Mouse (Mus musculus) neural tube, embryonic 11.5 days (tissue): Measurements from ENCODE around the gene Cab39. TPM values are rescaled to one million over a fixed set of nuclear protein-coding genes. Genes with fewer than 3 reads are reported as not detected.

Experiments
- ATAC-seq: fragments of 200-750 bp; cut with Nextera tagmentation; 2 replicates; pipeline ENCODE4 v1.8.0; 2017; ENCODE audit warnings: moderate number of reproducible peaks, mild to moderate bottlenecking, moderate TSS enrichment, moderate library complexity; ENCODE audit not compliant: insufficient read depth, low FRiP score, low TSS enrichment
- DNase-seq: peaks from one replicate; pipeline ENCODE4 v3.0.0-alpha.2; 2015; ENCODE audit warnings: low spot score
- H3K27ac ChIP-seq: fragments of 300-500 bp; sonication (generic); 2 replicates; pipeline ENCODE4 v1.5.1; 2014; ENCODE audit warnings: low read depth, mild to moderate bottlenecking, low read length
- H3K27me3 ChIP-seq: fragments of 300-500 bp; sonication (generic); 2 replicates; pipeline ENCODE4 v1.6.1; 2014; ENCODE audit warnings: mild to moderate bottlenecking, low read length, mixed read lengths; ENCODE audit not compliant: control insufficient read depth, insufficient read depth
- H3K36me3 ChIP-seq: fragments of 300-500 bp; sonication (generic); 2 replicates; pipeline ENCODE4 v1.6.1; 2014; ENCODE audit warnings: mild to moderate bottlenecking, low read length, moderate library complexity, mixed read lengths; ENCODE audit not compliant: control insufficient read depth, insufficient read depth
- H3K4me1 ChIP-seq: fragments of 300-500 bp; sonication (generic); 2 replicates; pipeline ENCODE4 v1.6.1; 2014; ENCODE audit warnings: low read length, mixed read lengths; ENCODE audit not compliant: control insufficient read depth, insufficient read depth
- H3K4me2 ChIP-seq: fragments of 300-500 bp; sonication (generic); 2 replicates; pipeline ENCODE4 v1.6.1; 2014; ENCODE audit warnings: low read depth, mild to moderate bottlenecking, moderate library complexity
- H3K4me3 ChIP-seq: fragments of 300-500 bp; sonication (generic); 2 replicates; pipeline ENCODE4 v1.5.1; 2014; ENCODE audit warnings: low read depth, low read length
- H3K9ac ChIP-seq: fragments of 300-500 bp; sonication (generic); 2 replicates; pipeline ENCODE4 v1.6.1; 2014; ENCODE audit warnings: mild to moderate bottlenecking, low read length
- H3K9me3 ChIP-seq: fragments of 300-500 bp; sonication (generic); 2 replicates; pipeline ENCODE4 v1.6.1; 2016; ENCODE audit warnings: low read length; ENCODE audit not compliant: control insufficient read depth
- WGBS: fragments of 180-500 bp; shearing (Covaris S2); extraction: QIAGEN DNeasy Blood & Tissue Kit; methylation state at CpG from one replicate; pipeline ENCODE4 v1.1.7; 2014; 5-methylcytosine and 5-hydroxymethylcytosine counted together
- polyA plus RNA-seq: library from polyadenylated mRNA; unstranded; fragments of >200 nt; fragmentation: Nextera tagmentation; extraction: Ambion mirVana; gene quantifications from 2 replicates; pipeline ENCODE4 v1.2.1, GENCODE M21; 2014

Gene Cab39
- polyA plus RNA-seq, 1 experiment from 2014 or later, result 70.5 TPM

- 89% methylated on average over 6 of the region's 6 CpGs for WGBS
- H3K9ac ChIP-seq, result no peak overlapping the region
- no peak overlapping the region for H3K4me2 ChIP-seq
- H3K4me1 ChIP-seq, result no peaks in the 10 kb centered on the region
- H3K27ac ChIP-seq, result no peak overlapping the region
- no peaks in the 10 kb centered on the region for H3K9me3 ChIP-seq
- H3K4me3 ChIP-seq, result no peak overlapping the region
- no peak for ATAC-seq
- H3K36me3 ChIP-seq, result no peaks in the 10 kb centered on the region
- no peaks in the 10 kb centered on the region for H3K27me3 ChIP-seq
- no peak for DNase-seq
Measured at GRCm38 (mm10) chr1:85857261-85857754, 64.1 kb downstream of the Cab39 start.

- Histone ChIP-seq H3K4me1 (no peaks in the 10 kb centered on the region), H3K4me2 (no peak overlapping the region), H3K36me3 (no peaks in the 10 kb centered on the region), H3K27me3 (no peaks in the 10 kb centered on the region), H3K9me3 (no peaks in the 10 kb centered on the region), H3K27ac (no peak overlapping the region), H3K9ac (no peak overlapping the region), H3K4me3 (no peak overlapping the region)
- 92% methylated on average over 10 of the region's 10 CpGs for WGBS
- DNase-seq (no peak), ATAC-seq (no peak)
Measured at GRCm38 (mm10) chr1:85864383-85864782, 71.1 kb downstream of the Cab39 start.

- no peaks in the 10 kb centered on the region for H3K9me3 ChIP-seq
- no peak overlapping the region for H3K27ac ChIP-seq
- H3K4me2 ChIP-seq, result no peak overlapping the region
- H3K9ac ChIP-seq, result no peak overlapping the region
- H3K36me3 ChIP-seq, result no peaks in the 10 kb centered on the region
- no peaks in the 10 kb centered on the region for H3K4me1 ChIP-seq
- no peak overlapping the region for H3K4me3 ChIP-seq
- H3K27me3 ChIP-seq, result no peaks in the 10 kb centered on the region
- ATAC-seq (no peak), DNase-seq (no peak)
- WGBS, result 90% methylated on average over 7 of the region's 7 CpGs
Measured at GRCm38 (mm10) chr1:85870001-85870400, 76.8 kb downstream of the Cab39 start.

GRCm38 (mm10) chr1:85870546-85870945 lies 77.3 kb downstream of the Cab39 start:
- Histone ChIP-seq H3K4me1 (no peaks in the 10 kb centered on the region), H3K9me3 (no peaks in the 10 kb centered on the region), H3K27me3 (no peaks in the 10 kb centered on the region), H3K9ac (no peak overlapping the region), H3K36me3 (no peaks in the 10 kb centered on the region), H3K27ac (no peak overlapping the region), H3K4me3 (no peak overlapping the region), H3K4me2 (no peak overlapping the region)
- WGBS, result 73% methylated on average over 2 of the region's 2 CpGs
- DNase-seq (no peak), ATAC-seq (no peak)

GRCm38 (mm10) chr1:85882003-85882402 lies 88.8 kb downstream of the Cab39 start:
- Histone ChIP-seq H3K9me3 (no peaks in the 10 kb centered on the region), H3K27ac (no peak overlapping the region), H3K9ac (no peak overlapping the region), H3K4me1 (no peaks in the 10 kb centered on the region), H3K4me2 (no peak overlapping the region), H3K4me3 (no peak overlapping the region), H3K27me3 (no peaks in the 10 kb centered on the region), H3K36me3 (no peaks in the 10 kb centered on the region)
- no peak for ATAC-seq
- 93% methylated on average over 12 of the region's 12 CpGs for WGBS
- no peak for DNase-seq

- no peaks in the 10 kb centered on the region for H3K9me3 ChIP-seq
- WGBS, result 89% methylated on average over 7 of the region's 7 CpGs
- DNase-seq (no peak), ATAC-seq (no peak)
- no peak overlapping the region for H3K9ac ChIP-seq
- H3K27me3 ChIP-seq, result no peaks in the 10 kb centered on the region
- H3K27ac ChIP-seq, result no peak overlapping the region
- H3K4me3 ChIP-seq, result no peak overlapping the region
- no peaks in the 10 kb centered on the region for H3K4me1 ChIP-seq
- H3K4me2 ChIP-seq, result no peak overlapping the region
- H3K36me3 ChIP-seq, result no peaks in the 10 kb centered on the region
Measured at GRCm38 (mm10) chr1:85887221-85887620, 94.0 kb downstream of the Cab39 start.

- Histone ChIP-seq H3K27ac (peak within 1 kb of the TSS; percentile 5), H3K27me3 (no peaks in the 10 kb centered on the region), H3K4me3 (peak within 1 kb of the TSS; percentile 50), H3K4me1 (peaks cover 33% of the 10 kb centered on the region), H3K9ac (peak within 1 kb of the TSS; percentile 58), H3K36me3 (no peaks in the 10 kb centered on the region), H3K9me3 (no peaks in the 10 kb centered on the region), H3K4me2 (peak within 1 kb of the TSS; percentile 63)
- ATAC-seq (peak; percentile 87), DNase-seq (peak; percentile 90)
- WGBS, result 1% methylated on average over 34 of the region's 35 CpGs
Measured at GRCm38 (mm10) chr1:85894231-85894747, 101.0 kb downstream of the Cab39 start, which contains the start of gene Itm2c. TSS of gene Itm2c (plus strand) at chr1:85894281.

GRCm38 (mm10) chr1:85894748-85895360 lies 101.6 kb downstream of the Cab39 start:
- Histone ChIP-seq H3K9me3 (no peaks in the 10 kb centered on the region), H3K36me3 (no peaks in the 10 kb centered on the region), H3K9ac (peak overlapping the region; percentile 58), H3K4me3 (peak overlapping the region; percentile 50), H3K4me1 (peaks cover 38% of the 10 kb centered on the region), H3K27ac (peak overlapping the region; percentile 5), H3K4me2 (peak overlapping the region; percentile 63), H3K27me3 (no peaks in the 10 kb centered on the region)
- peak; percentile 62 for ATAC-seq
- DNase-seq, result peak; percentile 83
- under 1% methylated on average over 28 of the region's 30 CpGs for WGBS

GRCm38 (mm10) chr1:85895391-85895837 lies 102.2 kb downstream of the Cab39 start:
- Histone ChIP-seq H3K9me3 (no peaks in the 10 kb centered on the region), H3K4me1 (peaks cover 40% of the 10 kb centered on the region), H3K27ac (peak overlapping the region; percentile 5; the same call in 1 of the 2 replicates), H3K27me3 (no peaks in the 10 kb centered on the region), H3K4me2 (peak overlapping the region; percentile 63), H3K4me3 (peak overlapping the region; percentile 50), H3K9ac (peak overlapping the region; percentile 58), H3K36me3 (no peaks in the 10 kb centered on the region)
- peak; percentile 67 for DNase-seq
- peak; percentile 59 for ATAC-seq
- WGBS, result 4% methylated on average over 15 of the region's 15 CpGs
